Mouse (Mus musculus): ENCODE data around the gene Fignl1.

GRCm38 (mm10) chr11:11785457-11785856, 23.3 kb downstream of the Fignl1 start:
- TF ChIP-seq CTCF (IDR thresholded peaks at IDR 0.05) (no peak), POLR2A (IDR thresholded peaks at IDR 0.05; ENCODE audit: insufficient read depth, low read depth, low read length) (no peak)
